Mouse (Mus musculus) erythroblast, embryonic 14.5 days (primary cell): ENCODE results near the gene Fgfr2.

Experiments used
- GATA1 ChIP-seq: IDR thresholded peaks from 2 replicates; pipeline ENCODE4 v1.6.1; 2012; ENCODE audit warnings: low read length, inconsistent platforms, mixed read lengths
- TAL1 ChIP-seq: IDR thresholded peaks from 3 replicates; pipeline ENCODE4 v1.6.1; 2012; ENCODE audit warnings: low read length, inconsistent platforms, mixed read lengths

DNA sequence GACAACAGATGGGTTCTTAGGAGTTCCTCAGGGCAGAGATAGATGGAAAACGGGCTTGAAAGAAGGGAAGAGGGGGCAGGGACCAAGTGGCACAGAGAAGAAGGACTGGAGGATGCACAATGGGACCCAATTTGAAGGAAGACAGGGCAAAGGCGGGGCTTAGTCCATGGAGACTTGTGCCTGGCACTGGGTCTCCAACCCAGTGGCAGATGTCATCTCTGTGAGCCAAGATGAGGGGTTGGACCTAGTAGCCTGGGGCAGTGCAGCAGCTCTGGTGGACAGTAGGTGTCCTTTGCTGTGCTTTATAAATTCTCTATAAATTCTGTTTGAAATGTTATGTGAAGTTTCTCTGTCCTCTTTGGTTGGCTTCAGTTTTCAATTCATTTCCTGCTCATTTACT, 1306.5 kb downstream of the Fgfr2 start:
- TF ChIP-seq GATA1 (no peak), TAL1 (no peak)
